Mouse (Mus musculus) myocyte (in vitro differentiated cells): ENCODE results near the gene Nr3c2.

Source experiments
- CEBPB ChIP-seq: IDR thresholded peaks from 2 replicates; pipeline ENCODE4 v1.6.1; 2011; ENCODE audit warnings: mild to moderate bottlenecking, moderate library complexity; ENCODE audit not compliant: poor library complexity, insufficient read depth, severe bottlenecking
- E2F4 ChIP-seq: IDR thresholded peaks from one replicate; pipeline ENCODE4 v1.6.1; 2011; ENCODE audit warnings: mild to moderate bottlenecking, control low read depth, moderate library complexity; ENCODE audit not compliant: insufficient read depth
- MAX ChIP-seq: IDR thresholded peaks from one replicate; pipeline ENCODE4 v1.6.1; 2011; ENCODE audit warnings: low read depth, mild to moderate bottlenecking, control low read depth
- MYOD1 ChIP-seq, 3 experiments: IDR thresholded peaks; one replicate each; pipeline ENCODE4 v1.6.1; 2011; ENCODE audit warnings: control low read depth in 2 of 3, low read depth in 2 of 3, mild to moderate bottlenecking in 2 of 3, moderate library complexity in 1 of 3; ENCODE audit not compliant: insufficient read length in 2 of 3, control insufficient read depth in 1 of 3
- MYOG ChIP-seq, 3 experiments: IDR thresholded peaks; one replicate each; pipeline ENCODE4 v1.6.1; 2011; ENCODE audit warnings: control low read depth in 2 of 3, low read depth in 2 of 3, mild to moderate bottlenecking in 2 of 3; ENCODE audit not compliant: insufficient read length in 2 of 3, control insufficient read depth in 1 of 3, insufficient read depth in 1 of 3
- POLR2A ChIP-seq: IDR thresholded peaks from one replicate; pipeline ENCODE4 v1.6.1; 2011; ENCODE audit warnings: low read depth, mild to moderate bottlenecking, control low read depth, moderate library complexity; ENCODE audit not compliant: insufficient read length
- POLR2AphosphoS2 ChIP-seq: IDR thresholded peaks from one replicate; pipeline ENCODE4 v1.6.1; 2011; ENCODE audit warnings: low read depth, control low read depth; ENCODE audit not compliant: insufficient read length
- REST ChIP-seq: IDR thresholded peaks from one replicate; pipeline ENCODE4 v1.6.1; 2011; ENCODE audit warnings: mild to moderate bottlenecking, control low read depth, moderate library complexity; ENCODE audit not compliant: insufficient read depth, insufficient read length
- SRF ChIP-seq: IDR thresholded peaks from one replicate; pipeline ENCODE4 v1.6.1; 2011; ENCODE audit warnings: low read depth; ENCODE audit not compliant: control insufficient read depth, insufficient read length
- TCF12 ChIP-seq: IDR thresholded peaks from one replicate; pipeline ENCODE4 v1.6.1; 2011; ENCODE audit warnings: mild to moderate bottlenecking, control low read depth; ENCODE audit not compliant: poor library complexity, insufficient read depth, severe bottlenecking
- TCF3 ChIP-seq: IDR thresholded peaks from one replicate; pipeline ENCODE4 v1.6.1; 2011; ENCODE audit warnings: low read depth, control low read depth; ENCODE audit not compliant: insufficient read length
- USF1 ChIP-seq: IDR thresholded peaks from one replicate; pipeline ENCODE4 v1.6.1; 2011; ENCODE audit warnings: low read depth, mild to moderate bottlenecking, control low read depth, moderate library complexity

DNA sequence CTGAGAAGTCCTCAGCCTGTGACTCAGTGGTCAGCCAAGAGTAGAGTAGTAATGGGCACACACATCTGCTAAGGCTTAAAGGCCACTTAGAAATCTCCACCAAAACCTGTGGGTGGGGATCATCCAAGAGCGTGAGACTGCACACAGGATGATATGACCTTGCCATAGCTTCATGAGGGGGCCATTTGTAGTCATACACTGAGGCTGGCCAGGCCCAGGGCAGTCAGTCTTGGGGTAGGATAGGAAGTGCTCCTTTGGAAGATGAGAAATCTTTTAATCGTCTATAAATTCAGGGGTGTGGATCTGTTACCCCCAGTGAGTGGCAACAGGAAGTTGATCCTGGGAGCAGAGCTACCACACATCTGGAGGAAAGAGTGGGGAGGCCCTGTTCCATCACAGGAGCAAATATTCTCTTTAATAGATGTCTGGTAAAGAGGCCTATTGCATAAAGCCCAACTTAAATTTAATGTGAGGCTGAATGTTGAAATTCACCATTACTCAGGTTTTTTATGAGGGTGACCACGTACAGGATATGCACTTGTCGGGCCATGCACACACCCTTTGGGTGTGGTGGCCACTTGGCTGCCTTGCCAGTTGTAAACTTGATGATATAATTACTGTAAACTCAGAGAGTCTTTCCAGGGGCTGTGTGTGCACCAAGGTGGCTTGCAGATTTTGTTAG is 270.7 kb downstream of the Nr3c2 start:
- no peak for TF ChIP-seq USF1
- no peak for TF ChIP-seq POLR2A
- no peak for TF ChIP-seq POLR2AphosphoS2
- no peak for TF ChIP-seq MYOG (IDR thresholded peaks at IDR 0.05; ENCODE audit: control insufficient read depth in 1 of 3, insufficient read depth in 1 of 3, insufficient read length in 2 of 3, low read depth in 2 of 3)
- no peak for TF ChIP-seq MAX
- no peak for TF ChIP-seq REST
- TF ChIP-seq E2F4, result no peak
- TF ChIP-seq TCF12, result no peak
- no peak for TF ChIP-seq MYOD1 (IDR thresholded peaks at IDR 0.05; ENCODE audit: control insufficient read depth in 1 of 3, insufficient read length in 2 of 3, low read depth in 2 of 3)
- TF ChIP-seq CEBPB, result no peak
- no peak for TF ChIP-seq TCF3
- no peak for TF ChIP-seq SRF
